Mouse (Mus musculus) cerebral cortex, adult 2 months (tissue): ENCODE results near the gene Tescl.

Experiments
- WGBS: fragments of 180-500 bp; shearing (Covaris S2); methylation state at CpG from one replicate; pipeline ENCODE4 v1.1.7; 2018; 5-methylcytosine and 5-hydroxymethylcytosine counted together

Gene Tescl

GRCm38 (mm10) chr7:24333304-24333986 lies at the start of gene Tescl:
Gene Tescl (minus strand): TSS chr7:24333936.
- WGBS = 55% methylated on average over 49 of the region's 49 CpGs

DNA sequence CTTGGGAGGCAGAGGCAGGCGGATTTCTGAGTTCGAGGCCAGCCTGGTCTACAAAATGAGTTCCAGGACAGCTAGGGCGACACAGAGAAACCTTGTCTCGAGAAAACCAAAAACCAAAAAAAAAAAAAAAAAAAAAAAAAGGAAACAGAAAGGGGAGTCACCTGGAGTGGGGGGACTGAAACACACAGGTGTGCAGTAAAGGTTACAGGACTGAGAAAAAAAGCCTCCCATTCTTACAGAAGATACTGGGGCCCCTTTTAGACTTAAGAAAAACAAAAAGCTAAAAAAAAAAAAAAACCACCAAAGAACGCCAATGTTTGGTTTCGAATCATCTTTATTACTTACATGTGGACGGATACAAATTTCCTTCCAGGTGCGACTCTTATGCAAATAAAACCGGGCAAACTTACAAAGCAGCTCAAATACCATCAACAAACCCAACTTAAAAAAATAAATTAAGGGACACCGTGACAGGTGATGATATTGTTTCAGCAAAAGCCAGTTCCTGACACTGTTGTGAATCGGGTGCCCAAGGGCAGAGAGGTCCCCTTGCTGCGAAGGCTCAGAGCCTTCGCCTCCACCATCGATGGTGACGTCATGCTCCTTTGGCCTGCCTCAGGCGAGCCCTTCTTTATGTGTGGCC lies 49.1 kb upstream of the Tescl start:
- 83% methylated on average over 16 of the region's 16 CpGs for WGBS

- 85% methylated on average over 2 of the region's 2 CpGs for WGBS
Measured at GRCm38 (mm10) chr7:24380370-24380769, 46.6 kb upstream of the Tescl start.

DNA sequence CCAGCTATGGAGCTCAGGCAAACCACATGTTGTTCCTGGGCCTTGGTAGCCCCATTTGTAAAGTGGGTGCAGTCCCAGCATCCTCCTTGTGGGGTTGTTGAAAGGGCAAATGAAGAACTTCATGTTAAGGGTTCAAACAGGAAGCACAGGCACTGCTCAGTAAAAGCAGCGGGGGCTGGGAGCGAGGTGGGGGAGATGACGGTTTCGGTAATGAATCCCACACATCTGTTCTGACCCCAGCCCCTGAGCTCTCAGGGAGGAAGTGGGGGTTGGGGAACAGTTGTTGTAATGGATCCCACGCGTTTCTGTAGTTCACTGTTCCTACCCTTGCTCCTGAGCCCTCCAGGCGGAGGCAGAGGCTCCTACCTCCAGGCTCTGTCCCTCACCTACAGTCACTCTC lies 46.2 kb upstream of the Tescl start:
- WGBS = 73% methylated on average over 7 of the region's 7 CpGs

GRCm38 (mm10) chr7:24378049-24378701 lies 44.4 kb upstream of the Tescl start:
- WGBS = 71% methylated on average over 10 of the region's 10 CpGs

GRCm38 (mm10) chr7:24377091-24377865 lies 43.5 kb upstream of the Tescl start:
- 20% methylated on average over 49 of the region's 49 CpGs for WGBS

GRCm38 (mm10) chr7:24376456-24376855 lies 42.7 kb upstream of the Tescl start:
- 95% methylated on average over 8 of the region's 8 CpGs for WGBS

DNA sequence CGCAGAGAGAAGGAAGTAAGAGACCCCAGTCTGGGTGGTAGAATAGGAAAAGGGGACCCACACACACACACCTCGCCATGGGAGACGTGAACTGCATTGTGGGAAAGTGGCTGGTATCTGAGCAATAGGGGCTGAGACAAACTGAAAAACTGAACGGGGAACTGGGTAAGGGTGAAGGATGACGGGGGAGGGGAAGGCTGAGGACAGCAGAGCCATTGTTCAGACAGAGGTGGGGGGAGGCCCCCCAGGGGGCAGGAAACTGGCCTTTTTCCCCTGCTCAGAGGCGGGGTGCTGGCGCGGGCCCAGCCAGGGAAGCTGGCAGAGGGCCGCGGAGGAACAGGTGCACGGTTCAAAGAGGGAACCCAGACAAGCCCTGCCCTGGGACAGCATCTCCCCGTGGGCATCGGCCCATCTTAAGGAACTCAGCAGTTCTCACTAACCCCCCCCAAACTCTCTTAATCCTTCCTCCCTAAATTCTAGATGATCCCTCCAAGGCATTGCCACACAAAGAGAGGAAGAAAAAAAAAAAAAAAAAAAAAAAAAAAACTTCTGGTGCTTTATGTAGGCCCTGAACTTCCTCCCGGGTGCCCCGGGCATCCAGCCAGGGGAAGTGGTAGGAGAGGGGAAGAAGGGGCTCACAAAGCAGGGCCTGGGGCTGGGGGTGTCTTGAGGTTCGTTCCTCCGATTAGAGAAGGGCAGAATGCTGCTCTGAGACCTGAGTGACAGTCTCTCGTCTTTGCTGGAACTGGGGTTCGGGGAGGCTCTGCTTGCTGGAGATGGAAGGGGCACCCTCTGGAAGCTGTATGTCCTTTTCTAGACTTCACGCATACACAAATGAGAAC lies 40.0 kb upstream of the Tescl start:
- WGBS = 33% methylated on average over 17 of the region's 20 CpGs

DNA sequence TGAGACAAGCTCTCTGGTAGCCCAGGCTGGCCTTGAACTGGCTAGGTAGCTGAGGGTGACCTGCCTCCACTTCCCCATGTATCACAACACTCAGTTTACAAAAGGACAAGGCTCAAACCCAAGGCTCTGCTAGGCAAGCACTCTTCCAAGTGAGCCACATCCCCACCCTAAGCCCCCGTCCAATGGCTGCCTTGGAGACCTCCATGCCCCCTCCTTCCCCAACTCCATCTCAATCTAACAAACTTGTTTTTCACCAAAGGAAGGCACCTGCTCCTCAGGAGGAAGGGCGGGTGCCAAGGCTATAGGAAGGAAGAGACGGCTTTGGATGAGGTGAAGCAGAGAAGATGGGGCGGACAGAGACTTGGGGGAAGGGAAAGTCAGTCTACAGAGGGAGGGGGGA lies 39.0 kb upstream of the Tescl start:
- WGBS = 85% methylated on average over 4 of the region's 4 CpGs

GRCm38 (mm10) chr7:24372300-24372699 lies 38.6 kb upstream of the Tescl start:
- WGBS = 72% methylated on average over 11 of the region's 11 CpGs

- 84% methylated on average over 3 of the region's 3 CpGs for WGBS
Measured at GRCm38 (mm10) chr7:24371809-24372145, 38.0 kb upstream of the Tescl start.

- 83% methylated on average over 6 of the region's 7 CpGs for whole genome bisulfite sequencing
Measured at GRCm38 (mm10) chr7:24371012-24371808, 37.5 kb upstream of the Tescl start.

DNA sequence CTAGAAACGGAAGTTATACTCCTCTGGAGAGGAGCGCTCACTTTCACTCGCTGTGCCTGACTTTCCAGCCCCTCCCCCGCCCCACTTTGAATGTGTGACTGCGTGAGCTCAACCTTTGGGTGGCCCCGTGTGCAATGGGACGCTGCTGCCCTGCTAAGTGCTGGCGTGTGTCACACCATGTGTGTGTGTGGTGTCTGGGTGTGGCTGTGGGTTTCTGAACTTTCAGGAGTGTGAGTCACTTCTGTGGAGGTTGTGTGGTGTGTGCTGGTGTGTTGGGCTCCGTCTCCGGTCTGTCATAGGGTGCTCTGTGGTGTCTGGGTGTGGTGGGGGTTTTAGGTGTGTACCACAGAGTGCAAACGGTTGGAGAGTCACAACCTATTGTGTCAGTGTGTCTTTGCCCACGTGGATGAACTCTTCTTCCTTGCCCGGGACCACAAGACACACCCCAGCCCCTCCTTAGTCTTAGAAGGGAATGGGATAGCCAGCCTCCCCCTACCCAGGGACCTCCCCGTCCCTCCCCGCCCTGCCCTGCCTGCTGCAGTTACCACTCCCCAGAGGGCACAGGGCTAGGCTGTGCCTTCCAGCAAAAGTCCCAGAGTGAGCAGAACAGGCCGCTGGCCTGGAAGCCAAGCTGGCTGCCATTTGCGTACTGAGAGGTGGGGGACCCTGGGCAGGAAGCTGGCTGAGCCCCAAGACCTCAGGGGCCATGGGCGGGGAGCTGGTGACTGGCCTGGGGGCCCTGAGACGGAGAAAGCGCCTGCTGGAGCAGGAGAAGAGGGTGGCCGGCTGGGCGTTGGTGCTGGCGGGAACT lies 36.2 kb upstream of the Tescl start, which contains the start of gene Kcnn4:
Kcnn4 (plus strand) TSS at position 533 of the 811 bp plus-strand sequence.
- 51% methylated on average over 23 of the region's 23 CpGs for WGBS

- 91% methylated on average over 7 of the region's 7 CpGs for WGBS
Measured at GRCm38 (mm10) chr7:24368946-24369345, 35.2 kb upstream of the Tescl start.

DNA sequence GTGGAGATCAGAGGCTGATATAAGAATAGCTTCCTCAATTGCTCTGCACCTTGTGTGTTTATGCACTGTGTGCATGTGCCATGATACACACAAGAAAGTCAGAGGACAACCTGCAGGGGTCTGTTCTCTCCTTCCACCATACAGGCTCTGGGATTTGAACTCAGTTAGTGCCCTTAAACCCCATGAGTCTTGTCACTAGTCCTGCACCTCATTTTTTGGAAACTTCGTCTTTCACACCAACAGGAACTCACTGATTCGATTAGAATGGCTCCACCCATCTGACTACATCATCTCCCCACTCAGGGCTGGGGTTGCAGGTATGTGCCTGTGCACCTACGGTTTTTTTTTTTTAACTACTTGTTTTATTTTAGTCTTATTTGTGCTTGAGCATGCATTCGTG lies 34.5 kb upstream of the Tescl start:
- 70% methylated on average over 4 of the region's 4 CpGs for WGBS

- 66% methylated on average over 15 of the region's 15 CpGs for WGBS
Measured at GRCm38 (mm10) chr7:24366716-24367632, 33.2 kb upstream of the Tescl start.

GRCm38 (mm10) chr7:24365258-24366014 lies 31.7 kb upstream of the Tescl start:
- 69% methylated on average over 5 of the region's 5 CpGs for WGBS

DNA sequence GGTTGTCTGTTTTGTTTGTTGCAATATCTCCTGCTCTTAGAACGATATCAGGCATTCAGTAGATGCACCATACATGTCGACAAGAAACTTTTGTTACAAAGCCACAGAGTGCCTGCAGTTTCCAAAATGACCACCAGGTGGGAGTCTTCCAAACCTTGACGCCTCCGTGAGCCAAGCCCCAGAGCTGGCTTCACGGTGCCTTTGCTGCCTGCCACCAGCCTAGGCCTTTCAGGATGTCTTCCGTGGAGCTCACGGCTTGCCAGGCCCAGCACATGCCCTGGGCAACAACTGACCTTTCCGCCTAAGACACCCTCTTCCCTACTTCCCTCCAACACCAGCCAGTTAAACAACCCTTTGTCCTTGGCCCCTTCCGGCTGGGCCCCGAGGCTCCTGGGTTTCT lies 31.1 kb upstream of the Tescl start:
- 19% methylated on average over 10 of the region's 10 CpGs for WGBS
